Mouse (Mus musculus): Measurements from ENCODE around the gene Tk1. TPM values are rescaled to one million over a fixed set of nuclear protein-coding genes. Genes with fewer than 3 reads are reported as not detected.
A peak's percentile ranks its signal among the peaks of the same experiment; 100 is the strongest.

The Tk1 gene
- 10 to 100 TPM; 38.4 to 43.9 TPM for total RNA-seq (2021)
- long read RNA-seq, experiment 1, transcript Tk1-201 (7 exons, 1,440 nt): major isoform, 31 of 40 reads
- long read RNA-seq, experiment 1, partial matches to known transcripts: 1 of 40 reads
- long read RNA-seq, experiment 1, other reads (novel, unspliced or antisense): 7 of 40 reads
- long read RNA-seq, experiment 2, transcript Tk1-201 (7 exons, 1,440 nt): major isoform, 38 of 51 reads
- long read RNA-seq, experiment 2, partial matches to known transcripts: 3 of 51 reads
- long read RNA-seq, experiment 2, other reads (novel, unspliced or antisense): 6 of 51 reads

GRCm38 (mm10) chr11:117825333-117826101, at the start of gene Tk1, which contains the start of gene Afmid:
TSS of gene Tk1 (minus strand) at chr11:117826092.
TSS of gene Afmid (plus strand) at chr11:117825924.
- DNase-seq (ENCODE audit: low spot score in 2 of 2): peak; percentile 61 to 79

- no peak for DNase-seq (ENCODE audit: low spot score in 2 of 2)
Measured at GRCm38 (mm10) chr11:117875681-117876080, 49.8 kb upstream of the Tk1 start.

- no peak for DNase-seq (ENCODE audit: low spot score in 2 of 2)
Measured at GRCm38 (mm10) chr11:117874419-117874818, 48.5 kb upstream of the Tk1 start.

- peak; percentile 74 to 84 for DNase-seq (ENCODE audit: low spot score in 2 of 2)
Measured at GRCm38 (mm10) chr11:117872861-117873608, 47.1 kb upstream of the Tk1 start, which contains the start of gene Tha1. TSS of gene Tha1 (minus strand) at chr11:117873481.

- no peak for DNase-seq (ENCODE audit: low spot score in 2 of 2)
Measured at GRCm38 (mm10) chr11:117871911-117872584, 46.2 kb upstream of the Tk1 start.

GRCm38 (mm10) chr11:117871376-117871775, 45.5 kb upstream of the Tk1 start:
- DNase-seq (ENCODE audit: low spot score in 2 of 2): no peak

GRCm38 (mm10) chr11:117870688-117871365, 44.9 kb upstream of the Tk1 start:
- DNase-seq (ENCODE audit: low spot score in 2 of 2): peak; percentile 58 to 69

- DNase-seq (ENCODE audit: low spot score in 2 of 2): no peak
Measured at GRCm38 (mm10) chr11:117865988-117866387, 40.1 kb upstream of the Tk1 start.

GRCm38 (mm10) chr11:117864805-117865204, 38.9 kb upstream of the Tk1 start:
- no peak for DNase-seq (ENCODE audit: low spot score in 2 of 2)

GRCm38 (mm10) chr11:117863174-117863856, 37.4 kb upstream of the Tk1 start:
- DNase-seq (ENCODE audit: low spot score in 2 of 2): no peak

- DNase-seq (ENCODE audit: low spot score in 2 of 2): no peak
Measured at GRCm38 (mm10) chr11:117860601-117861000, 34.7 kb upstream of the Tk1 start, which contains the start of gene Tmem235. TSS of gene Tmem235 (plus strand) at chr11:117860752.

GRCm38 (mm10) chr11:117858392-117858791, 32.5 kb upstream of the Tk1 start:
- no peak for DNase-seq (ENCODE audit: low spot score in 2 of 2)

- DNase-seq (ENCODE audit: low spot score in 2 of 2): no peak
Measured at GRCm38 (mm10) chr11:117857462-117857861, 31.6 kb upstream of the Tk1 start.

GRCm38 (mm10) chr11:117855975-117856374, 30.1 kb upstream of the Tk1 start:
- no peak for DNase-seq (ENCODE audit: low spot score in 2 of 2)

GRCm38 (mm10) chr11:117855360-117855759, 29.5 kb upstream of the Tk1 start:
- DNase-seq (ENCODE audit: low spot score in 2 of 2): no peak

GRCm38 (mm10) chr11:117854241-117854640, 28.3 kb upstream of the Tk1 start:
- DNase-seq (ENCODE audit: low spot score in 2 of 2): no peak

- no peak for DNase-seq (ENCODE audit: low spot score in 2 of 2)
Measured at GRCm38 (mm10) chr11:117852875-117853274, 27.0 kb upstream of the Tk1 start.

- DNase-seq (ENCODE audit: low spot score in 2 of 2): peak; percentile 94 to 96
Measured at GRCm38 (mm10) chr11:117848985-117849671, 23.2 kb upstream of the Tk1 start, which contains the start of gene Birc5. TSS of gene Birc5 (plus strand) at chr11:117849251.

Measured in gastrocnemius, postnatal 4 days (tissue).